Mouse (Mus musculus) spleen, adult 2 months (tissue): ENCODE data around the gene Apobec3.

Experiments used
- CTCF ChIP-seq: fragments of 200-500 bp; IDR thresholded peaks from 2 replicates; pipeline ENCODE4 v1.5.1; 2011; ENCODE audit warnings: mild to moderate bottlenecking, inconsistent platforms; ENCODE audit not compliant: insufficient read depth, insufficient read length, insufficient replicate concordance; ENCODE audit errors: extremely low read depth
- POLR2A ChIP-seq: fragments of 200-500 bp; IDR thresholded peaks from 2 replicates; pipeline ENCODE4 v1.6.1; 2011; ENCODE audit warnings: low read depth, low read length, inconsistent platforms

- TF ChIP-seq POLR2A (no peak), CTCF (no peak)
Measured at GRCm38 (mm10) chr15:79958418-79958817, 67.0 kb downstream of the Apobec3 start.
